Mouse (Mus musculus) bone marrow, adult 2 months (tissue): ENCODE results near the gene Fam168a.

Experiments
- CTCF ChIP-seq: fragments of 200-500 bp; IDR thresholded peaks from 2 replicates; pipeline ENCODE4 v1.5.1; 2011; ENCODE audit warnings: low read length, control low read depth; ENCODE audit not compliant: control insufficient read depth, insufficient read depth
- POLR2A ChIP-seq: fragments of 200-500 bp; IDR thresholded peaks from 2 replicates; pipeline ENCODE4 v1.6.1; 2011; ENCODE audit warnings: low read depth, mild to moderate bottlenecking, control low read depth, low read length, borderline replicate concordance; ENCODE audit not compliant: control insufficient read depth

DNA sequence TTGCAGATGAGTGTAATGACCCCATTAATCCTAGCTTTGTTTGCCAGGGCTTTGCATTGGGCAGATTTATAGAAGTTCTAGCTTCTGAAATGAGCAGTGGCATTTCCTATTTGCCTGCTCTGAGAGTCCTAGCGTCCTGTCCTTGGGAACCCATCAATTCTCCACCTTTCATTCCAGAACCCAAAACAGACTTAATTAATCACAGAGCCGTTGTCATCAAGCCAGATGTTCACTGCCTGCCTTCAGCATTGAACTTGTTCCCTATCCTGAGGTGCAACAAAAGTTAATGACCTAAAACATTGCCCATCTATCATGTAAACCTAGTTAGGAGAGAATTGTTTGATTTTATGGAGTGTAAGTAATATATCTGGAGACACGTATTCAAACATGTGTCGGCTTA lies 79.0 kb downstream of the Fam168a start:
- TF ChIP-seq CTCF = no peak
- no peak for TF ChIP-seq POLR2A
